Mouse (Mus musculus) lung, adult 2 months (tissue): ENCODE data around the gene Pigv. TPM values are rescaled to one million over a fixed set of nuclear protein-coding genes. Genes with fewer than 3 reads are reported as not detected.
A peak's percentile ranks its signal among the peaks of the same experiment; 100 is the strongest.

Experiments
- DNase-seq: peaks from one replicate; pipeline ENCODE4 v3.0.0; 2022
- H3K4me1 ChIP-seq: fragments of 200-500 bp; 2 replicates; pipeline ENCODE4 v1.6.1; 2011; ENCODE audit warnings: low read length; ENCODE audit not compliant: control insufficient read depth, insufficient read depth
- H3K4me3 ChIP-seq: fragments of 200-500 bp; replicated peaks from 2 replicates; pipeline ENCODE3; 2011; ENCODE audit warnings: low read depth, mild to moderate bottlenecking, control low read depth, low read length; ENCODE audit errors: extremely low read depth
- CTCF ChIP-seq: fragments of 200-500 bp; IDR thresholded peaks from 2 replicates; pipeline ENCODE4 v1.5.1; 2011; ENCODE audit warnings: mild to moderate bottlenecking, low read length, control low read depth; ENCODE audit not compliant: insufficient read depth
- POLR2A ChIP-seq: fragments of 200-500 bp; IDR thresholded peaks from 2 replicates; pipeline ENCODE4 v1.6.1; 2011; ENCODE audit warnings: low read depth, mild to moderate bottlenecking, control low read depth, low read length, borderline replicate concordance; ENCODE audit errors: extremely low read depth
- WGBS: fragments of 180-500 bp; shearing (Covaris S2); methylation state at CpG from one replicate; pipeline ENCODE4 v1.1.7; 2018; 5-methylcytosine and 5-hydroxymethylcytosine counted together
- polyA plus RNA-seq: library from polyadenylated mRNA; depleted of rRNA; stranded (reverse); fragments of >200 nt; gene quantifications from 2 replicates; pipeline ENCODE4 v1.2.3, GENCODE M21; 2012

Pigv gene
- polyA plus RNA-seq, 1 experiment, result 15.9 TPM

- Histone ChIP-seq H3K4me1 (peaks cover 14% of the 10 kb centered on the region), H3K4me3 (peak overlapping the region; percentile 36)
- no peak for TF ChIP-seq CTCF
- peak; percentile 35; the same call in 1 of the 2 replicates for TF ChIP-seq POLR2A
- peak; percentile 57 for DNase-seq
- 27% methylated on average over 14 of the region's 14 CpGs for WGBS
Observed at GRCm38 (mm10) chr4:133631071-133631768, 41.2 kb downstream of the Pigv start.

- WGBS, result 69% methylated on average over 8 of the region's 8 CpGs
- DNase-seq, result no peak
- H3K4me1 ChIP-seq, result peaks cover 21% of the 10 kb centered on the region
- TF ChIP-seq CTCF, result no peak
- H3K4me3 ChIP-seq, result no peak overlapping the region
Observed at GRCm38 (mm10) chr4:133630326-133630920, 42.0 kb downstream of the Pigv start.

GRCm38 (mm10) chr4:133629191-133629590, 43.3 kb downstream of the Pigv start:
- no peak for DNase-seq
- TF ChIP-seq CTCF, result no peak
- TF ChIP-seq POLR2A, result no peak
- WGBS, result 51% methylated on average over 7 of the region's 7 CpGs
- Histone ChIP-seq H3K4me3 (no peak overlapping the region), H3K4me1 (peaks cover 28% of the 10 kb centered on the region)

GRCm38 (mm10) chr4:133628517-133628916, 43.9 kb downstream of the Pigv start:
- 75% methylated on average over 2 of the region's 2 CpGs for WGBS
- no peak for DNase-seq
- peaks cover 28% of the 10 kb centered on the region for H3K4me1 ChIP-seq

GRCm38 (mm10) chr4:133627039-133627438, 45.4 kb downstream of the Pigv start:
- H3K4me1 ChIP-seq, result peaks cover 26% of the 10 kb centered on the region
- TF ChIP-seq POLR2A (no peak), CTCF (no peak)
- WGBS, result 85% methylated on average over 14 of the region's 14 CpGs

More at GRCm38 (mm10) chr4:133628517-133628916, 43.9 kb downstream of the Pigv start:
- no peak overlapping the region for H3K4me3 ChIP-seq
- TF ChIP-seq CTCF (no peak), POLR2A (no peak)

GRCm38 (mm10) chr4:133626621-133627020, 45.8 kb downstream of the Pigv start:
- no peak for TF ChIP-seq POLR2A
- no peak for TF ChIP-seq CTCF
- 81% methylated on average over 9 of the region's 9 CpGs for WGBS
- no peak for DNase-seq
- Histone ChIP-seq H3K4me3 (no peak overlapping the region), H3K4me1 (peaks cover 25% of the 10 kb centered on the region)

More at GRCm38 (mm10) chr4:133627039-133627438, 45.4 kb downstream of the Pigv start:
- H3K4me3 ChIP-seq, result no peak overlapping the region
- DNase-seq, result no peak

GRCm38 (mm10) chr4:133626221-133626620, 46.2 kb downstream of the Pigv start:
- TF ChIP-seq CTCF (no peak), POLR2A (no peak)
- WGBS, result 51% methylated on average over 5 of the region's 5 CpGs
- no peak for DNase-seq
- Histone ChIP-seq H3K4me1 (peaks cover 25% of the 10 kb centered on the region), H3K4me3 (no peak overlapping the region)

GRCm38 (mm10) chr4:133625621-133626071, 46.8 kb downstream of the Pigv start:
- 17% methylated on average over 11 of the region's 11 CpGs for WGBS
- Histone ChIP-seq H3K4me1 (peaks cover 22% of the 10 kb centered on the region), H3K4me3 (no peak overlapping the region)
- TF ChIP-seq CTCF, result no peak
- TF ChIP-seq POLR2A, result no peak
- DNase-seq, result peak; percentile 72

- 72% methylated on average over 7 of the region's 7 CpGs for WGBS
- Histone ChIP-seq H3K4me1 (peaks cover 24% of the 10 kb centered on the region), H3K4me3 (no peak overlapping the region)
- DNase-seq, result no peak
- TF ChIP-seq CTCF, result no peak
- TF ChIP-seq POLR2A, result no peak
Observed at GRCm38 (mm10) chr4:133624830-133625229, 47.6 kb downstream of the Pigv start.

GRCm38 (mm10) chr4:133622161-133622695, 50.2 kb downstream of the Pigv start:
- 59% methylated on average over 11 of the region's 11 CpGs for WGBS
- Histone ChIP-seq H3K4me3 (no peak overlapping the region), H3K4me1 (peaks cover 25% of the 10 kb centered on the region)
- DNase-seq, result no peak
- TF ChIP-seq CTCF (no peak), POLR2A (no peak)

- no peak overlapping the region for H3K4me3 ChIP-seq
- no peak for TF ChIP-seq CTCF
- no peak for TF ChIP-seq POLR2A
- DNase-seq, result no peak
- WGBS, result 71% methylated on average over 8 of the region's 8 CpGs
- peaks cover 30% of the 10 kb centered on the region for H3K4me1 ChIP-seq
Observed at GRCm38 (mm10) chr4:133620668-133621067, 51.8 kb downstream of the Pigv start.
